Mouse (Mus musculus) myocyte (in vitro differentiated cells): Measurements from ENCODE around the gene Gsk3b.

Experiments used
- E2F4 ChIP-seq: IDR thresholded peaks from one replicate; pipeline ENCODE4 v1.6.1; 2011; ENCODE audit warnings: mild to moderate bottlenecking, control low read depth, moderate library complexity; ENCODE audit not compliant: insufficient read depth
- MYOD1 ChIP-seq, 3 experiments: IDR thresholded peaks; one replicate each; pipeline ENCODE4 v1.6.1; 2011; ENCODE audit warnings: control low read depth in 2 of 3, low read depth in 2 of 3, mild to moderate bottlenecking in 2 of 3, moderate library complexity in 1 of 3; ENCODE audit not compliant: insufficient read length in 2 of 3, control insufficient read depth in 1 of 3
- POLR2A ChIP-seq: IDR thresholded peaks from one replicate; pipeline ENCODE4 v1.6.1; 2011; ENCODE audit warnings: low read depth, mild to moderate bottlenecking, control low read depth, moderate library complexity; ENCODE audit not compliant: insufficient read length
- POLR2AphosphoS2 ChIP-seq: IDR thresholded peaks from one replicate; pipeline ENCODE4 v1.6.1; 2011; ENCODE audit warnings: low read depth, control low read depth; ENCODE audit not compliant: insufficient read length
- REST ChIP-seq: IDR thresholded peaks from one replicate; pipeline ENCODE4 v1.6.1; 2011; ENCODE audit warnings: mild to moderate bottlenecking, control low read depth, moderate library complexity; ENCODE audit not compliant: insufficient read depth, insufficient read length
- TCF12 ChIP-seq: IDR thresholded peaks from one replicate; pipeline ENCODE4 v1.6.1; 2011; ENCODE audit warnings: mild to moderate bottlenecking, control low read depth; ENCODE audit not compliant: poor library complexity, insufficient read depth, severe bottlenecking

- TF ChIP-seq TCF12, result no peak
- no peak for TF ChIP-seq POLR2A
- no peak for TF ChIP-seq E2F4
- no peak for TF ChIP-seq REST
- no peak for TF ChIP-seq POLR2AphosphoS2
- TF ChIP-seq MYOD1 (IDR thresholded peaks at IDR 0.05; ENCODE audit: control insufficient read depth in 1 of 3, insufficient read length in 2 of 3, low read depth in 2 of 3), result no peak
Observed at GRCm38 (mm10) chr16:38095181-38095851, 6.5 kb downstream of the Gsk3b start.
